Mouse (Mus musculus): ENCODE results near the gene Mpped2. TPM values are rescaled to one million over a fixed set of nuclear protein-coding genes. Genes with fewer than 3 reads are reported as not detected.

Gene Mpped2
- polyA plus RNA-seq (2016; fragmentation: Nextera tagmentation; extraction: Ambion mirVana), result 64.3 and 106 TPM in 2 replicates

DNA sequence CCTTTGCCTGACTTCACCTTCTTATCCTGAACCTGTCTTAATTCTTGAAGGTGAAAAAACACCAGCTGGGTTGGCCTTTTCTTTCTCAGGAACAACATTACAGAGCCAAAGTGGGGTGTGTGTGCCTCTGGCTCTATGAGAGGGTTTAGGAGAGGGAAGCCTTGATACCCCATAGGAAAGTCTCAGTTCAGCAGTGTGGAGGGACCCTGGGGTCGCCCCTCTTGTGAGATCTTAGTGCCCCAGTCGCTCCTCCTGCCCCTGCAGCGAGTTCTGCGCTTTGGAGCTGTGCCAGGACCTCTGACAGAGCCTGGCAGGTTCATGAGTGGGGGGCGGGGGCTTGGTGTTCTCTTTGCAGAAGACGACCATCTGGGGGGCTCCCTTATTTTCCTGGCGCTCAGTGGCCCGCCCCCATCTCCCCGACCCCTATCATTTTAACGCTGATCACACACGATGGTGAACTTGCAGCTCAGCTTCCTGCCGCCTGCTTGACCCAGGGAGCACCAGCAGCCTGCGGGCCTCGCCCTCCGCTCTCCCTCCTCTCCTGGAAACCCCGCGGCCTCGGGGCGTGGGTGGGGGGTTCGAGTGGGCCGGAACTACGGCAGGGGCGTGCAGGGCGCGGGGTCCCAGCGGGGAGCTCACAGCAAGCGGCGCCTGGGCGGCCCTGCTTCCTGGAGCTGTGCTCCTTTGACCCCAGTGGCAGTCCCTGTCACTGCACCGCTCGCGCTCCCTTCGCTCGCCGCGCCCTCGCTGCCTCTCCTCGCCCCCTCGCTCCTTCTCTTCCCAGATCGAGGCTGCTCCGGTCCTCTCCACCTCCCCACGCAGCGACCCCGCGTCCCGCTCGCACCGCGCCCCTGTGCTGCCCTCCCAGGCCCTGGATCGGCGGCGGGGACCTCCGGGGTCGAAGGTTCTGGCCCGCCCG, at the start of gene Mpped2:
Gene Mpped2 (plus strand): TSS at position 487 of the 919 bp plus-strand sequence.
- Histone ChIP-seq H3K27me3 (ENCODE audit: low read depth, poor library complexity, severe bottlenecking) (no peaks in the 10 kb centered on the region), H3K4me1 (peaks cover 42% of the 10 kb centered on the region), H3K9me3 (replicated peaks) (no peaks in the 10 kb centered on the region), H3K36me3 (no peaks in the 10 kb centered on the region), H3K4me3 (peak within 1 kb of the TSS; percentile 91), H3K27ac (peak within 1 kb of the TSS; percentile 100)
- peak; percentile 88 for DNase-seq (ENCODE audit: low spot score)
- WGBS, result under 1% methylated on average over 56 of the region's 56 CpGs

DNA sequence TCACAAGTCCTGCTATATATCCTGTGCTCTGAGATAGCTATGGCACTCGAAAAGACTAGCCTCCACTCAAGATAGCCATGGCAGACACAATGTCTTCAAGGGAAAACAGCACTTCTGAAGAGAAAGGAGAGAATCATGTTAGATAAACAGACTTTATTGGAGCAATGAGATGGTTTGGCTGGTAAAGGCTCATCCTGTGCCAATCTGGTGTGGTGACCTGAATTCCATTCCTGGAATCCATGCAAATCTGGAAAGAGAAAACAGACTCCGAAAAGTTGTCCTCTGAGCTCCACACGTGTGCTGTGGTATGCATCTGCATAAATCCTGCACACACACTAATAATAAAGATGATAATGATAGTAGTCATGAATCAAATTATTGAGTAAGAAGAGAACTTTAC, 48.3 kb upstream of the Mpped2 start:
- WGBS, result 88% methylated on average over 3 of the region's 3 CpGs
- no peaks in the 10 kb centered on the region for H3K9me3 ChIP-seq (replicated peaks)

DNA sequence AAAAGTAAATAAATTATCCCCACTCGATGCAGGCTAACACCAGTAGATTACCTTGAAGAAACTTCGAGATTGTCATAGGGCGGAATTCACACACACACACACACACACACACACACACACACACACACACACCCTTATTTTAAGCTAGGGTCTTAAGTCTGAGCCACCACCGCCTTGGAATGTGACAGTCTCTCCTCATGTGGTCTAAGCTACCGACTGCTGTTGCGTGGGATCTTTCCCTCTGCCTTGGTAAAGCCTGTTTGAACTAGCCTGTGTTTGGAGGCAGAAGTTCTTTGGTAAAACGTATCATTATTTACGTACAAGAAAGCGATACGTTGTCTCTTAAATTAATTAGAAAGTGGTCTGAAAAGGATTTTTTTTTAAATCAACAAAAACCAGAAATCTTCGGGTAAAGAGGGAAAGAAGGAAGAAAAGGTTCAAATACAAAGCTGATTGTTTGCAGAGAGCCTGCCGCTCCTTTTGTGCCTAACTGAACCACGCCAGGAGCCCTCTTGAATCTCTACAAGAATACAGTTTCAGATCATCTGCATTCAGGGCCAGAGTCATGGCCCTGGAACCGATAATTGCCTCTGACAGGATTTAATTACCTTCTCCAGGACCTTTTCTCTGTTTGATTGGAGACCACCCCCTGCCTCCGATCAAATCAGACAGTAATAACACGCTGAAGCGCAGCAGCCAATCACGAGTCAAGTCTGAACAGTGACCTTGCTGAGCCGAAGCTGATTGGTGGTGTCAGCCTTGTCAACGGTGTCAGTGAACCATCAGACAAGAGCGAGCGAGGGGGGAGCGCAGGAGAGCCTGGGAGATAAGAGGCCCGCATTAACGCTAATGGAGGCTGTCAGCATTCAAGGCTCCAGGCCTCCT, 43.1 kb upstream of the Mpped2 start:
- peak overlapping the region; percentile 85 for H3K27ac ChIP-seq

More for the DNA sequence above, 48.3 kb upstream of the Mpped2 start:
- Histone ChIP-seq H3K4me1 (peaks cover 14% of the 10 kb centered on the region), H3K27ac (no peak overlapping the region), H3K4me3 (no peak overlapping the region), H3K36me3 (no peaks in the 10 kb centered on the region), H3K27me3 (ENCODE audit: low read depth, poor library complexity, severe bottlenecking) (no peaks in the 10 kb centered on the region)
- DNase-seq (ENCODE audit: low spot score), result no peak

DNA sequence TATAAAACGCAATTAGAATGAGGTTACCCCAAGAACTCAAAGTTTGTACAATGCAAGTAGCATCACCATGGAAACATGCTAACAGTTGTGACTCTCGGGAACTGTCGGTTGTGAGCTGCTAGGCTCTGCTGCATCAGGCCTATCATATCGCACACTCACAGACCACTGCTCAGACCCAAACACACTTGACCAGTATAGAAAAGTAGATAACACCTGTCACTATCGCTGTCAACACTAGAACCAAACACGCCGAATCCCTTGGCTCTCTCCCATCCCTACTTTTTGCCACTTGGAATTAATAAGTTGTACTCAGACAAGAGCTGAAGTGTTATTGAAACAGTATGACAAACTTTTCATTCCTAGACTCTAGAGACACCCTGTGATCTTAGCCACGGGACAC, 40.9 kb upstream of the Mpped2 start:
- 89% methylated on average over 8 of the region's 8 CpGs for WGBS
- DNase-seq (ENCODE audit: low spot score), result no peak
- H3K27ac ChIP-seq, result no peak overlapping the region
- peaks cover 39% of the 10 kb centered on the region for H3K4me1 ChIP-seq
- no peaks in the 10 kb centered on the region for H3K9me3 ChIP-seq (replicated peaks)
- no peaks in the 10 kb centered on the region for H3K36me3 ChIP-seq
- 0 out of 2 replicates have a peak, but pooled peaks cover 5% of the 10 kb centered on the region for H3K27me3 ChIP-seq (ENCODE audit: low read depth, poor library complexity, severe bottlenecking)
- no peak overlapping the region for H3K4me3 ChIP-seq

More for the DNA sequence above, 43.1 kb upstream of the Mpped2 start:
- Histone ChIP-seq H3K9me3 (replicated peaks) (no peaks in the 10 kb centered on the region), H3K36me3 (no peaks in the 10 kb centered on the region), H3K4me1 (peaks cover 19% of the 10 kb centered on the region), H3K4me3 (peak overlapping the region; percentile 58), H3K27me3 (ENCODE audit: low read depth, poor library complexity, severe bottlenecking) (no peaks in the 10 kb centered on the region)
- 7% methylated on average over 25 of the region's 25 CpGs for WGBS
- peak; percentile 74 for DNase-seq (ENCODE audit: low spot score)

DNA sequence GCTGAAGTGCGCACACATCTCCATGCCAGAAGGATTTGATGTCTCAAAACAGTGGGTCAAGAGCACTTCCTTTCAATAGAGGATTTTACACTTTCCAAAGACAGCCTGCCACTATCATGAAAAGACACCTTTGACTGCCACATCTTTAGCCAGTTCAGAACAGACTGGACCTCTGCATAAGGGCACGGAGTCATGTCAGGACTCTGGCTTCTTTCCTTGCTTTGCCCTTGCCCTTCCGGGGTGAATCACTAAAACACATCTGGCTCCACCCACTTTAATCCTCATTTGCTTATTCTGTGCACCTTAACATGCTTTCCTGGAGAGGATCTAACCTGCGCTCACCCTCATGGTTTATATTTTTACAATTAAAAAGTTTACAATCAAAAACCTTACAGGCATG, 40.3 kb upstream of the Mpped2 start:
- Histone ChIP-seq H3K27ac (no peak overlapping the region), H3K4me1 (peaks cover 45% of the 10 kb centered on the region), H3K4me3 (no peak overlapping the region), H3K27me3 (ENCODE audit: low read depth, poor library complexity, severe bottlenecking) (0 out of 2 replicates have a peak, but pooled peaks cover 5% of the 10 kb centered on the region), H3K9me3 (replicated peaks) (no peaks in the 10 kb centered on the region), H3K36me3 (no peaks in the 10 kb centered on the region)
- 81% methylated on average over 4 of the region's 4 CpGs for WGBS
- DNase-seq (ENCODE audit: low spot score), result no peak

DNA sequence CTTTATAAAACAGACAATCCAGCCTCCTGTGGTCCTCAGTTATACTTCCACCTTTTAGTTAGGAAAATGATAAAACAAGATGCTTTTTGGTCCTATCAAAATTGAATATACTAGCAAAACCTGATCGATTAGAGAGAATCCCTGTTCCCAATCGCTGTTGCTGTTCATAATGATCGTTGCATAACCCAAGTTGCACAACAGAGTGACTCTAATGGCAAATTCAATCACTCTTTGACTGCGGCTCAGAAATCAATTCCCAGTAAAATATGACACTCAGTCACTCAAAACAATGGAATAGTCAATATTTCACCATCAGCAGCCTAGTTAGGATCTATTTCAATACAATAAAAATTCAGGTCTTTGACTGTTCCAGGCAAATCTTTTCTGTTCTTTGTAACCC, 39.8 kb upstream of the Mpped2 start:
- Histone ChIP-seq H3K4me3 (no peak overlapping the region), H3K4me1 (peaks cover 50% of the 10 kb centered on the region), H3K27me3 (ENCODE audit: low read depth, poor library complexity, severe bottlenecking) (0 out of 2 replicates have a peak, but pooled peaks cover 5% of the 10 kb centered on the region), H3K27ac (no peak overlapping the region), H3K36me3 (no peaks in the 10 kb centered on the region), H3K9me3 (replicated peaks) (no peaks in the 10 kb centered on the region)
- no peak for DNase-seq (ENCODE audit: low spot score)
- 95% methylated on average over 4 of the region's 4 CpGs for WGBS

DNA sequence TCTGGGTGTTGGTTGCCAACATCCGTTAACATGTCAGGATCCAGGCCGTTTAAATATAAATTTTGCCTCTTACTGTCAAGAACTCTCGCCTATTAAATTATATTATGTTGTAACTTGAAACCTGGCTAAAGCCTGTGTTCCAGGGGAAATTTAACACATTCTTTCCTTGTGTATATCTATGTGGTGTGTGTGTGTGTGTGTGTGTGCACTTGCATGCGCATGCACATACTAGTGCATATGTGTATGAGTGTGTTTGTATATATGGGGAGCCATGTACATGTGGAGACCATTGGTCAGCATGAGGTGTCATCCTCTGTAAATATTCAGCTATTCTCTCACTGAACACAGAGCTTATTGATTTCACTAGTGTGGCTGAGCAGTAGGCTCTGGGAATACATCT, 37.8 kb upstream of the Mpped2 start:
- Histone ChIP-seq H3K27ac (peak overlapping the region; percentile 37; the same call in 1 of the 2 replicates), H3K27me3 (ENCODE audit: low read depth, poor library complexity, severe bottlenecking) (0 out of 2 replicates have a peak, but pooled peaks cover 5% of the 10 kb centered on the region), H3K36me3 (no peaks in the 10 kb centered on the region), H3K4me3 (no peak overlapping the region), H3K4me1 (peaks cover 54% of the 10 kb centered on the region), H3K9me3 (replicated peaks) (no peaks in the 10 kb centered on the region)
- no peak for DNase-seq (ENCODE audit: low spot score)
- WGBS, result 69% methylated on average over 4 of the region's 4 CpGs

DNA sequence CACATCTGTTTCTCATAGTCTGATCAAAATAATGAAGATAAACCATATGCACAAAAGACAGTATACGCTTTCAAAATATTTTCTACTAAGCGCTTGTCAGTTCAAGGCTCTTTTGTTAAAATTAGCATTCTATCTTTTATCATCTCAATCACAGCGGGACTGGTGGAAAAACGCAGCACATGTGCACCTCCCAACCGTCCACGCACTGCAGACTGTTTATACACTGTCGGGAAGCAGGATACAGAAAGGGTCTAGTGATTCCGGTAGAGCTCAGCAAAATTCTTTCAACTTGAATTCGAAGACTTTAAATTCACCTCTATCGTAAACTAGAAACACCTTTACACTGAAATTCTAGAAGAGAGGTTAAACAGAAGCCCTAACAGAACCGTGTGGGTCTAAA, 27.8 kb upstream of the Mpped2 start:
- H3K9me3 ChIP-seq (replicated peaks), result no peaks in the 10 kb centered on the region
- H3K36me3 ChIP-seq, result no peaks in the 10 kb centered on the region
- peaks cover 11% of the 10 kb centered on the region for H3K4me1 ChIP-seq
- no peak overlapping the region for H3K27ac ChIP-seq
- 0 out of 2 replicates have a peak, but pooled peaks cover 6% of the 10 kb centered on the region for H3K27me3 ChIP-seq (ENCODE audit: low read depth, poor library complexity, severe bottlenecking)
- DNase-seq (ENCODE audit: low spot score), result no peak
- no peak overlapping the region for H3K4me3 ChIP-seq
- 76% methylated on average over 11 of the region's 11 CpGs for WGBS

DNA sequence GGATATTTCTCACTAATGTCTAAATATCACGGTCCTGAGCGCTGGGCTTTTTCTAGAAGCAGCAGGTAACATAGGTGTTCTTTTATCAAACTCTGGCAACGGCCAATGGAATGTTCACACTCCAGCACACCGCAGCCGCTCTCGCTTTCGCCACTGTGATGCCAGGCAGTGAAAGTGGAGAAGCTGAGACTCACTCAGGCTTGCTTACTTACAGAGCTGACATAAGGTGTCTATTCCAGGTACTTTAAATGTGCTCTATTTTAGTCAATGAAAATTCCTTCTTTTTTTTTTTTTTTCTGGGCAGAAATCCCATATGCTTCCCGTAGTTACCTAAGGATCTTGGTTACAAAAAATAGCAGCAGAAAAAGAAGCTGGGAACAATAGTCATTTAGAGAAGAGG, 18.8 kb upstream of the Mpped2 start:
- H3K27ac ChIP-seq, result no peak overlapping the region
- 90% methylated on average over 8 of the region's 8 CpGs for WGBS
- no peaks in the 10 kb centered on the region for H3K9me3 ChIP-seq (replicated peaks)
- H3K27me3 ChIP-seq (ENCODE audit: low read depth, poor library complexity, severe bottlenecking), result no peaks in the 10 kb centered on the region
- H3K36me3 ChIP-seq, result no peaks in the 10 kb centered on the region
- H3K4me3 ChIP-seq, result no peak overlapping the region
- no peak for DNase-seq (ENCODE audit: low spot score)
- 0 out of 2 replicates have a peak, but pooled peaks cover 3% of the 10 kb centered on the region for H3K4me1 ChIP-seq

DNA sequence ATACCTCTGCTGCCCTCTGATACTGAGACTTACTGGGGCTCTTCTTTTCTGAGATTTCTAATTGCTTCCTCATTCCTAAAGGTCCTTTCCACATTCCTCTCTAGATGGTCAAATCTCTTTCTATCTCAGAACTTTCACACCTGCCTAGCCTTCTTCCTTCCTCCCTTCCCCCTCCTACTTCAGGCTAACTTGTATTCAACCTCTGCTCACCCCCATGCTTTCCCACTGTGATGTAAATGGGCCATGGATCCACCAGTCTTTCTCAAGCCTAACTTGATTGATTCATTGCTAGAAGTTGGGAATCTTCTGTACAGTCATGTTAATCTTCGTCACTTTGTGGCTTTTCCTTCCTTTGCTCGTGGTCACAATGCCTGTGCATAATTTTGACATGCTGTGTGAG, 15.6 kb upstream of the Mpped2 start:
- Histone ChIP-seq H3K4me3 (no peak overlapping the region), H3K27ac (no peak overlapping the region), H3K27me3 (ENCODE audit: low read depth, poor library complexity, severe bottlenecking) (no peaks in the 10 kb centered on the region), H3K36me3 (no peaks in the 10 kb centered on the region), H3K9me3 (replicated peaks) (no peaks in the 10 kb centered on the region), H3K4me1 (peaks cover 16% of the 10 kb centered on the region)
- no peak for DNase-seq (ENCODE audit: low spot score)
- 68% methylated on average over 2 of the region's 2 CpGs for WGBS

DNA sequence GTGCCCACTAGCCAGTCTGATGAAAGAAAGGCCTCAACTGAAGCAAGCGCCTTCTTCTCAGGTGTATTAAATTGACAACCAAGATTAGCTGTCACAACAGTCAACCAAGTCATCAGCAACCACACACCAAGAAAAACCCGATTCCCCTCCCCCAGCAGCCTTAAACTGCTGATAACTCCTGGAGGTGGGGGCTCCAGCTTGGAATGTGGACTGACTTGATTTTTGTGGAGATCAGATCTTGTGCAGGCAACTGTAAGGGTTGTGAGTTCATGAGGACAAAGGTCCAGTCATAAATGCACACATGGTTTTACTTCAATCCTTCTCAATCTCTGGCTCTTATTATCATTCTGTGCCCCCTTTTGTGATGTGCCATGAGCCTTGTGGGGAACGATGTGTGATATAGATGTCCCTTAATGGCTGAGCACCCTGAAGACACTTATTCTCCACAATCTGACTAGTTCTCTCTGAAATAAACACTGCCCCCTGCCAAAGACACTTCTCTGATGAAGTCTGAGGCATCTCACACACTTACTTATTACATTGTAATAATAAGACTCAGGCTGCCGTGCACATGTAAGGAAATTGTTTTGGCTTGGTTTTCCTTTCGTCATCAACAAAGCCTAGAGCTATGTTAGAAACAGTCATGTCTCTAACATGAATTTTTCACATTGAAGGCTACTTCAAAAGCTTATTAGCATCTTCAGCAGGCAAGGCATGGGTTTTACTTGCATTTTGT, 13.2 kb upstream of the Mpped2 start:
- Histone ChIP-seq H3K36me3 (no peaks in the 10 kb centered on the region), H3K4me1 (peaks cover 32% of the 10 kb centered on the region), H3K27ac (0 out of 2 replicates have a peak overlapping the region, but pooled peaks have one; percentile 6), H3K27me3 (ENCODE audit: low read depth, poor library complexity, severe bottlenecking) (no peaks in the 10 kb centered on the region), H3K4me3 (no peak overlapping the region), H3K9me3 (replicated peaks) (no peaks in the 10 kb centered on the region)
- DNase-seq (ENCODE audit: low spot score), result no peak
- WGBS, result 74% methylated on average over 5 of the region's 5 CpGs

DNA sequence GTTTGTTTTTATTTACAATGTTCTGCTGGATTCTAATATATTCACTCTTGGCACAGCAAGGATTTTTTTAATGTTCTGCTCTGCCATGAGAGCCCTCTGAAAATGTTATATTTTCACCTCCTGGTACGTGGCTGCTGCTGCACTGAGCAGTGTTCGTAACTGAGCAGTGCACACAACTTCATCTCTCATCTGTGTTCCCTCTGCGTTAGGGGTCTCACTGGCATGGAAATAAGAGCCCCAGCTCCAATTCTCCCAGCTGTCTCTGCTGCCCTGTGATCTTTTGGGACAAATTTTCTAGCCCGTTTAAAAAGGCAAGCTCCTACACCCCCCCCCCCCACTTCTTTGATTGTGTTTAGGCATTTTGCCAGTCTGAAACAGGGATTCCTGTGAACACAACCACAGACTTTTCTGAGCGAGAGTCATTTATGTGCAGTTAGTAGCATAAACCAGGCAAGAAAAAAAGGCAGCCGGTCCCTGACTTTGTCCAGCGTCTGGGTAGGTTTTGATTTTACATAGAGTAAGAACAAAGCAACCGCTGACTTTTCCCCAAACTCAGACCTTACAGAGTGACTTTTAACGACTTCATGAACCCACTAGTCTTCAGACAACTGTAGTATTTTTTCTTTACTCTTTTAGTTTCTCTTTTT, 9.8 kb upstream of the Mpped2 start:
- Histone ChIP-seq H3K27ac (peak overlapping the region; percentile 79), H3K27me3 (ENCODE audit: low read depth, poor library complexity, severe bottlenecking) (no peaks in the 10 kb centered on the region), H3K4me1 (peaks cover 36% of the 10 kb centered on the region), H3K36me3 (no peaks in the 10 kb centered on the region), H3K9me3 (replicated peaks) (no peaks in the 10 kb centered on the region), H3K4me3 (peak overlapping the region; percentile 19; the same call in 1 of the 2 replicates)
- peak; percentile 47 for DNase-seq (ENCODE audit: low spot score)
- 35% methylated on average over 9 of the region's 9 CpGs for WGBS

Measured in limb, embryonic 10.5 days (tissue).